Mouse (Mus musculus) neural tube, embryonic 12.5 days (tissue): ENCODE results near the gene Ccdc87. TPM values are rescaled to one million over a fixed set of nuclear protein-coding genes. Genes with fewer than 3 reads are reported as not detected.
A peak's percentile ranks its signal among the peaks of the same experiment; 100 is the strongest.
"Not testable (repeated sequence)": the region's sequence is repeated elsewhere in the genome, so short reads cannot be mapped to it uniquely, and the experiment has no call there.

Source experiments
- ATAC-seq: fragments of 200-750 bp; cut with Nextera tagmentation; 2 replicates; pipeline ENCODE4 v1.8.0; 2017; ENCODE audit warnings: low read depth, mild to moderate bottlenecking, moderate TSS enrichment, moderate library complexity; ENCODE audit not compliant: low FRiP score
- H3K27ac ChIP-seq: fragments of 300-500 bp; sonication (generic); 2 replicates; pipeline ENCODE4 v1.5.1; 2016
- H3K27me3 ChIP-seq: fragments of 300-500 bp; sonication (generic); replicated peaks from 2 replicates; pipeline ENCODE4 v1.6.1; 2016; ENCODE audit warnings: mild to moderate bottlenecking
- H3K36me3 ChIP-seq: fragments of 300-500 bp; sonication (generic); 2 replicates; pipeline ENCODE4 v1.6.1; 2016; ENCODE audit warnings: mild to moderate bottlenecking
- H3K4me1 ChIP-seq: fragments of 300-500 bp; sonication (generic); 2 replicates; pipeline ENCODE4 v1.6.1; 2016
- H3K4me2 ChIP-seq: fragments of 300-500 bp; sonication (generic); replicated peaks from 2 replicates; pipeline ENCODE4 v1.6.1; 2016; ENCODE audit warnings: mild to moderate bottlenecking
- H3K4me3 ChIP-seq: fragments of 300-500 bp; sonication (generic); 2 replicates; pipeline ENCODE4 v1.5.1; 2016
- H3K9ac ChIP-seq: fragments of 300-500 bp; sonication (generic); 2 replicates; pipeline ENCODE4 v1.6.1; 2016; ENCODE audit warnings: mild to moderate bottlenecking
- H3K9me3 ChIP-seq: fragments of 300-500 bp; sonication (generic); 2 replicates; pipeline ENCODE4 v1.6.1; 2016; ENCODE audit warnings: mild to moderate bottlenecking
- WGBS: fragments of 180-500 bp; shearing (Covaris S2); methylation state at CpG from one replicate; pipeline ENCODE4 v1.1.7; 2016; 5-methylcytosine and 5-hydroxymethylcytosine counted together
- polyA plus RNA-seq: library from polyadenylated mRNA; unstranded; fragments of >200 nt; fragmentation: Nextera tagmentation; extraction: Ambion mirVana; gene quantifications from 2 replicates; pipeline ENCODE4 v1.2.1, GENCODE M21; 2016

The Ccdc87 gene
- polyA plus RNA-seq, 1 experiment from 2014 or later, result 0.14 TPM

DNA sequence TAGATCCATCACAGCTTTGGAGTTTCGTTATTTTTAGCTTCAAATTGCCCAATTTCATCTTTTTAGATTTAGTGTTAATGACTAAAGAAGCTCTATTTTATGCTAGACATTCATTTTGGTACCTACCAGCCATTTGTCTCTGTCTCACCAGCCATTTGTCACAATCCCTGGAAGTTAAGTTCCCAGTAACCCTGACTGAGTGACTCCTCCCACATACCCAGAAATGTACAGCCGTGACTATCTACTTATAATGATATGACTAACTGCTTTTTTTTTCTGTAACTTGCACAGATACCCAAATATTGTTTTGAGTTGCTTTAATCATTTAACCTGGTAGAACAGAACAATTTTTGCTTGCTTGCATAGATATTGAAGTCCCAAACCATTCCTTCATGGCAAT, 6.7 kb downstream of the Ccdc87 start:
- Histone ChIP-seq H3K4me1 (no peaks in the 10 kb centered on the region), H3K27ac (no peak overlapping the region), H3K4me3 (no peak overlapping the region), H3K9me3 (no peaks in the 10 kb centered on the region), H3K4me2 (no peak overlapping the region), H3K9ac (no peak overlapping the region), H3K27me3 (peaks cover 10% of the 10 kb centered on the region), H3K36me3 (no peaks in the 10 kb centered on the region)
- WGBS, result 77% methylated on average over 2 of the region's 2 CpGs
- ATAC-seq, result no peak

- Histone ChIP-seq H3K9me3 (no peaks in the 10 kb centered on the region), H3K4me2 (no peak overlapping the region), H3K4me1 (no peaks in the 10 kb centered on the region), H3K4me3 (no peak overlapping the region), H3K27ac (no peak overlapping the region), H3K27me3 (no peaks in the 10 kb centered on the region), H3K36me3 (no peaks in the 10 kb centered on the region), H3K9ac (no peak overlapping the region)
- WGBS, result 47% methylated on average over 7 of the region's 7 CpGs
- ATAC-seq, result no peak
Observed at GRCm38 (mm10) chr19:4847490-4847889, 8.3 kb downstream of the Ccdc87 start.

GRCm38 (mm10) chr19:4849800-4850199, 10.6 kb downstream of the Ccdc87 start:
- no peak for ATAC-seq
- no peak overlapping the region for H3K4me2 ChIP-seq
- H3K9me3 ChIP-seq, result no peaks in the 10 kb centered on the region
- H3K9ac ChIP-seq, result no peak overlapping the region
- no peaks in the 10 kb centered on the region for H3K27me3 ChIP-seq
- H3K4me1 ChIP-seq, result 0 out of 2 replicates have a peak, but pooled peaks cover 4% of the 10 kb centered on the region
- no peak overlapping the region for H3K4me3 ChIP-seq
- 37% methylated on average over 4 of the region's 4 CpGs for WGBS
- no peaks in the 10 kb centered on the region for H3K36me3 ChIP-seq
- no peak overlapping the region for H3K27ac ChIP-seq

DNA sequence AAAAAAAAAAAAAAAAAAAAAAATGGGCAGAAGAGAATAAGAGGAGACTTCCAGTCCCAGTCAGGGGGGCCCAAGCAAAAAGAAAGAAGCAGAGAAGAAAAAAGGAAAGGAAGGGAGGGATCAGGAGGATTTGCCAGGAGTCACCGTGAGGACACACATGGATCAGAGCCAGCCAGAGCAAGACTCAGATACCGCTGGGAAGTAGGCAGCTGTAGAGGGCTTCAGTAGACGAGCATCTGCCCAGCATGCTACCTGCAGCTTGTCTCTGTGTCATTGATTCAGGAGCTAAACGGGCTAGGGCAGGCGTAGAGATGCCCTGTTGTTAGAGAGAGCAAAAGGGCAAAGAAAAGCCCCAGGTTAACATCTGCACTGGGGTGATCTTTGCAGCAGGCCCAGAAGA, 11.1 kb downstream of the Ccdc87 start:
- WGBS, result 48% methylated on average over 5 of the region's 5 CpGs
- Histone ChIP-seq H3K4me1 (peaks cover 6% of the 10 kb centered on the region; the same call in 1 of the 2 replicates), H3K9ac (no peak overlapping the region), H3K27me3 (no peaks in the 10 kb centered on the region), H3K27ac (no peak overlapping the region), H3K4me3 (no peak overlapping the region), H3K4me2 (no peak overlapping the region), H3K36me3 (no peaks in the 10 kb centered on the region), H3K9me3 (no peaks in the 10 kb centered on the region)
- no peak for ATAC-seq

- Histone ChIP-seq H3K4me1 (peaks cover 16% of the 10 kb centered on the region; the same call in 1 of the 2 replicates), H3K4me3 (peak within 1 kb of the TSS; percentile 52), H3K36me3 (no peaks in the 10 kb centered on the region), H3K9me3 (no peaks in the 10 kb centered on the region), H3K9ac (peak within 1 kb of the TSS; percentile 74), H3K27me3 (0 out of 2 replicates have a peak, but pooled peaks cover 3% of the 10 kb centered on the region), H3K4me2 (peak within 1 kb of the TSS; percentile 99), H3K27ac (peak within 1 kb of the TSS; percentile 53; the same call in 1 of the 2 replicates)
- peak; percentile 79 for ATAC-seq
- 4% methylated on average over 45 of the region's 45 CpGs for WGBS
Observed at GRCm38 (mm10) chr19:4854552-4855469, 15.6 kb downstream of the Ccdc87 start, which contains the start of gene Ctsf. TSS of gene Ctsf (plus strand) at chr19:4855130.

GRCm38 (mm10) chr19:4855470-4855820, 16.3 kb downstream of the Ccdc87 start:
- Histone ChIP-seq H3K27ac (peak overlapping the region; percentile 53; the same call in 1 of the 2 replicates), H3K4me2 (peak overlapping the region; percentile 99), H3K36me3 (0 out of 2 replicates have a peak, but pooled peaks cover 3% of the 10 kb centered on the region), H3K9ac (peak overlapping the region; percentile 74), H3K4me1 (peaks cover 16% of the 10 kb centered on the region; the same call in 1 of the 2 replicates), H3K27me3 (0 out of 2 replicates have a peak, but pooled peaks cover 3% of the 10 kb centered on the region), H3K4me3 (peak overlapping the region; percentile 52), H3K9me3 (no peaks in the 10 kb centered on the region)
- ATAC-seq, result 0 out of 2 replicates have a peak, but pooled peaks have one; percentile 25
- WGBS, result 2% methylated on average over 14 of the region's 14 CpGs

GRCm38 (mm10) chr19:4855951-4856350, 16.8 kb downstream of the Ccdc87 start:
- no peak overlapping the region for H3K9ac ChIP-seq
- no peak overlapping the region for H3K27ac ChIP-seq
- no peak for ATAC-seq
- H3K9me3 ChIP-seq, result no peaks in the 10 kb centered on the region
- peaks cover 6% of the 10 kb centered on the region; the same call in 1 of the 2 replicates for H3K36me3 ChIP-seq
- 76% methylated on average over 4 of the region's 4 CpGs for WGBS
- 0 out of 2 replicates have a peak, but pooled peaks cover 3% of the 10 kb centered on the region for H3K27me3 ChIP-seq
- H3K4me2 ChIP-seq, result peak overlapping the region; percentile 99
- H3K4me3 ChIP-seq, result peak overlapping the region; percentile 52
- H3K4me1 ChIP-seq, result peaks cover 16% of the 10 kb centered on the region; the same call in 1 of the 2 replicates

DNA sequence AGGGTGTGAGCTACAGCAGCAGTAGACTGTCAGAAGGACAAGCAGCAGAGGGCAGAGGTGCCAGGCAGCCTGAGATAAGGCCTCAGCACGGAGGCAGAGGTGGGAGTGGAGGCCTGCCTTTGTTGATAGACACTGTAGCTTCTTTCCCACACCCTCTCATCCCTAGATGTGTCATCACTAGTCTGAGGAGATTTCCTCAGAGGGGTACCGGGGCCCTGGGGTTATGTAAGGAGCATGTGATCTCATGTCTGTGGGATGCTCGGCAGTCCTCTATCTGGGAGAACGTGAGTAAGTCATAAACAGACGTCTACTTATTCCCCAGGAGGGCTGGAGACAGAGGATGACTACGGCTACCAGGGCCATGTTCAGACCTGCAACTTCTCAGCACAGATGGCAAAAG, 19.9 kb downstream of the Ccdc87 start:
- peaks cover 10% of the 10 kb centered on the region; the same call in 1 of the 2 replicates for H3K36me3 ChIP-seq
- peaks cover 16% of the 10 kb centered on the region; the same call in 1 of the 2 replicates for H3K4me1 ChIP-seq
- H3K4me3 ChIP-seq, result no peak overlapping the region
- no peak overlapping the region for H3K4me2 ChIP-seq
- ATAC-seq, result no peak
- no peak overlapping the region for H3K27ac ChIP-seq
- H3K27me3 ChIP-seq, result 0 out of 2 replicates have a peak, but pooled peaks cover 3% of the 10 kb centered on the region
- H3K9me3 ChIP-seq, result no peaks in the 10 kb centered on the region
- H3K9ac ChIP-seq, result no peak overlapping the region
- WGBS, result 80% methylated on average over 6 of the region's 6 CpGs

GRCm38 (mm10) chr19:4863048-4863447, 23.9 kb downstream of the Ccdc87 start:
- H3K27ac ChIP-seq, result no peak overlapping the region
- H3K27me3 ChIP-seq, result 0 out of 2 replicates have a peak, but pooled peaks cover 5% of the 10 kb centered on the region
- H3K9me3 ChIP-seq, result no peaks in the 10 kb centered on the region
- H3K4me2 ChIP-seq, result no peak overlapping the region
- peaks cover 4% of the 10 kb centered on the region; the same call in 1 of the 2 replicates for H3K4me1 ChIP-seq
- ATAC-seq, result no peak
- H3K9ac ChIP-seq, result no peak overlapping the region
- H3K36me3 ChIP-seq, result peaks cover 10% of the 10 kb centered on the region; the same call in 1 of the 2 replicates
- H3K4me3 ChIP-seq, result no peak overlapping the region
- WGBS, result 58% methylated on average over 6 of the region's 6 CpGs

DNA sequence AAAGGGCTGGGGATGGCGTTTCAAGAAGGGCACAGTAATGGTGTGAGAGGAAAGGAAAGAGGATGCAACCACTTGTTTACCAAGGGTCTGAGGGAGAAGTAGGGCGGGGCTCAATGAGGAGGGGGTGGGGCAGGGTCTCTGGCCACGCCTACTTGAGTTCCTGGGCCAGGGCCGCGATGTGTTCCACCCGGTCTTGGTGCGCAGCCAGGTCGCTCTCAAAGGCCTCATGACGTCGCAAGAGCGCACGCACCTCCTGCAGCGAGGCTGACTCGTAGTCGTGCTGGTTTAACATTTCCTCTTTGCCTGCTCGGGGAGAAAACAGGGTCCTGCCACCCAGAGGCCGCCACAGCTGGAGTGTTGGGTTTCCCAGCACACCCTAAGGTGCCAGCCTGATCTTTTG, 26.0 kb downstream of the Ccdc87 start:
- Histone ChIP-seq H3K36me3 (peaks cover 10% of the 10 kb centered on the region; the same call in 1 of the 2 replicates), H3K9ac (no peak overlapping the region), H3K4me2 (peak overlapping the region; percentile 41), H3K27ac (no peak overlapping the region), H3K4me1 (peaks cover 4% of the 10 kb centered on the region; the same call in 1 of the 2 replicates), H3K4me3 (no peak overlapping the region), H3K27me3 (0 out of 2 replicates have a peak, but pooled peaks cover 5% of the 10 kb centered on the region), H3K9me3 (no peaks in the 10 kb centered on the region)
- WGBS, result 8% methylated on average over 17 of the region's 17 CpGs
- no peak for ATAC-seq

DNA sequence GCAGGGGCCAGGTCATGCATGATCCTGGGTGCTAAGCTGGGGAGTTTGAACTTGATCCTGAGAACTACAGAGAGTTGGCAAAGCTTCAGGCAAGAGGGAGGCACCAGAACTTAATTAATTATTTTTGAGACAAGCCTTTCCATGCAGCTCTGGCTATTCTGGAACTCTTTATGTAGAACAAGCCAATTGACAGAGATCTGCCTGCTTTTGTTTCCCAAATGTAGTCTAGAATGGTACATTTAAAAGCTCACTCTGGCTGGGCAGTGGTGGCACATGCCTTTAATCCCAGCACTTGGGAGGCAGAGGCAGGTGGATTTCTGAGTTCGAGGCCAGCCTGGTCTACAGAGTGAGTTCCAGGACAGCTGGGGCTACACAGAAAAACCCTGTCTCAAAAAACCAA, 35.4 kb downstream of the Ccdc87 start:
- H3K4me1 ChIP-seq, result peaks cover 13% of the 10 kb centered on the region
- H3K27me3 ChIP-seq, H3K27ac ChIP-seq, ATAC-seq, H3K4me2 ChIP-seq, H3K9me3 ChIP-seq, H3K36me3 ChIP-seq, H3K9ac ChIP-seq, H3K4me3 ChIP-seq: not testable (repeated sequence)
- 94% methylated on average over 1 of the region's 1 CpGs for WGBS

DNA sequence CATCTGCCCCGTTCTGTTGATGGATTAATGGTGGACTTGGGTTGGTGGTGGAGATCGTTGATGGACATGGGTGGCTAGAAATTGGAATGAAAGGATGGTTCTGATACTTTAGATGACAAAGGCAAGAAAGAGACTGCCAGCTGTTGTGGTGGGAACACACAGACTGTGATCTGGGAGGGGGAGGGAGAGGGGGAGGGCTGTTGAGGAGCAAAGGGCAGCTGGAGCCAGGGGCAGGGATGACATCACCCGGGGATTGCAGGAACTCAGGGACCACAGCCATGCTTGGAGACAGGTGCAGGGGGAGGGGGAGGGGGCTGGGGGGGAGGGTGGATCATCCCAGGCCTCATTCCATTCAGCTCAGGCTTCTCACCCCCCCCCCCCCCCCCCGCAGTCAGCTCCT, 37.1 kb downstream of the Ccdc87 start:
- H3K4me3 ChIP-seq, result no peak overlapping the region

More for the DNA sequence above, 37.1 kb downstream of the Ccdc87 start:
- no peaks in the 10 kb centered on the region for H3K9me3 ChIP-seq
- H3K27me3 ChIP-seq, result no peaks in the 10 kb centered on the region
- H3K4me2 ChIP-seq, result no peak overlapping the region
- H3K36me3 ChIP-seq, result no peaks in the 10 kb centered on the region
- H3K4me1 ChIP-seq, result peaks cover 21% of the 10 kb centered on the region
- no peak for ATAC-seq
- WGBS, result 59% methylated on average over 4 of the region's 4 CpGs
- no peak overlapping the region for H3K9ac ChIP-seq
- H3K27ac ChIP-seq, result no peak overlapping the region
